Mouse (Mus musculus) cerebellum, adult 11 months (tissue): ENCODE measurements around the gene Bbs9.

ENCODE experiments used
- DNase-seq: peaks from one replicate; pipeline ENCODE4 v3.0.0; 2022

Bbs9 gene

DNA sequence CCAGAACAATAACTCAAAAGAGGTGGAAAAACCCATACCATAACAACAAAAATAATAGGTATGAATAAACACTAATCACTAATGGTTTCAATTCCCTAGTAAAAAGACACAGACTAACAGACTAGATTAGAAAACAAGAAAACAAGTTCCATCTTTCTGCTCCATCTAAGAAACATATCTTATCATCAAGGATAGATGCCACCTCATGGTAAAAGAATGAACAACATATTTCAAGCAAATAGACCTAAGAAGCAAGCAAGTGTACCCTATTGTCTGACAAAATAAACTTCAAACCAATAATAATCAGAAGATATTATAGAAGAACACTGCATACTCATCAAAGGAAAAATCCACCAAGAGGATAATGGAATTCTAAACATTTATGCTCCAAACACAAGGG, 441.3 kb downstream of the Bbs9 start:
- no peak for DNase-seq

DNA sequence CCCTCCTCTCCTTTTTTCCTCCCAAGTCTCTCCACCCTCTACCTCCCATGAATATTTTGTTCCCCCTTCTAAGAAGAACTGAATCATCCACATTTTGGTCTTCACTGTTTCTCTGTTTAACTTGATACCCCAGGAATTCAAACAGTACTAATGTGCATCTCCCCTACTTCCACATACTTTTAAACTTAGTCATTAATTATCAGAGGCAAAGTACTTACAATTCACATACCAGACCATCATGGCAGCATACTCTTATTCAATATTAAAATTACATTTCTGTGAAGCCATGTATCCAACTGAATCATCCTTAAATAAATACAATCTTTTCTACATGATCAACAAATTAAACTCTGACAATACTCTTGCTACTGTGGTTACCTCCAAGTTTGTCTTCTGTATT, 460.1 kb downstream of the Bbs9 start:
- DNase-seq: no peak
